Mouse (Mus musculus): ENCODE results near the gene Wnt10a. TPM values are rescaled to one million over a fixed set of nuclear protein-coding genes. Genes with fewer than 3 reads are reported as not detected.
A peak's percentile ranks its signal among the peaks of the same experiment; 100 is the strongest.
"Not testable (repeated sequence)": the region's sequence is repeated elsewhere in the genome, so short reads cannot be mapped to it uniquely, and the experiment has no call there.

Wnt10a gene
- total and polyA plus RNA-seq, 3 experiments, result 0.23 to 2.1 (median 1.2) TPM

DNA sequence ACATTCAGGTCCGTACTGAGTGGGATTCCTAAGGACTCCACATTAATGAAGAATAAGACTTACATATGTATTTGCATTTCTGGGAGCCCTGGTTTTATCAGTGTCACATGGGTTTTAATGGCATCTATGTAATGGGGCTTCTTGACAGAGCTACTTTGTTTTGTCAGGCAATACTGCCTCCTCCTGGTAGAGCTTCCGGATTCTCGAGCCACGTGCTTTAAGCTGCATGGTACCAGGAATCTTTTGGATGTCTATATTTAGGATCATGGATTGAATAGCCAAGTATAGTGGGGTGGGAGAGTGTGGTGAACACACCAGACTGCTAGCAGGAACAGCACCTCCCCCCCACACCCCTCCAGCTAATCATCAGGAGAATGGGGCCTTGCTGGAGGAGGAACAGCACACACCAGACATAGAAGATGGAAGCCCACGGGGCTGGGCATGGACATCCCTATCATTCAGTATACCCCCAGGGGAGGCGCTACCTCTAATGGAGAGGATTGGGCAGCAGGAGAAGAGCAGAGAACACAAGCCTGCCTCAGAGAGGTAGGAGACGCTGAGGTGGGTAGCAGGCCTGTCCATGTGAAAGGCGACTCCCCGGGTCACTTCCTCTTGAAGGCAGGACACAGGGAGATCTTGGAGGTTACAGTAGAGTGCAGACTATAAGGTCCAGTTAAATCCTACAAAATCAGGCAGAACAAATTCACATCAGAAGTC is 23.8 kb downstream of the Wnt10a start:
- DNase-seq, result no peak

DNA sequence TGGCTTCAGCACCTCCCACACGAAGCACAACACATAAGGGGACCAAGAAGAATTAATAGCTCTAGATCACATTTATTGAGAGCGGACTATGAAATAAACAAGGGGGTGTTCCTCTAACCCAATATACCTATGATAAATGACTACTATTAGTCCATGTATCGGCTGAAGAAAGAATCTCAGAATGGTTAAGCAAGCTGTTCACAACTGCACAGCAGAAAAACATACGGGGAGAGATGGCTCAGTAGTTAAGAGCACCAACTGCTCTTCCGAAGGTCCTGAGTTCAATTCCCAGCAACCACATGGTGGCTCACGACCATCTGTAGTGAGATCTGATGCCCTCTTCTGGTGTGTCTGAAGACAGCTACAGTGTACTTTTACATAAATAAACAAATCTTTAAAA is 24.6 kb downstream of the Wnt10a start:
- not testable (repeated sequence) for DNase-seq

DNA sequence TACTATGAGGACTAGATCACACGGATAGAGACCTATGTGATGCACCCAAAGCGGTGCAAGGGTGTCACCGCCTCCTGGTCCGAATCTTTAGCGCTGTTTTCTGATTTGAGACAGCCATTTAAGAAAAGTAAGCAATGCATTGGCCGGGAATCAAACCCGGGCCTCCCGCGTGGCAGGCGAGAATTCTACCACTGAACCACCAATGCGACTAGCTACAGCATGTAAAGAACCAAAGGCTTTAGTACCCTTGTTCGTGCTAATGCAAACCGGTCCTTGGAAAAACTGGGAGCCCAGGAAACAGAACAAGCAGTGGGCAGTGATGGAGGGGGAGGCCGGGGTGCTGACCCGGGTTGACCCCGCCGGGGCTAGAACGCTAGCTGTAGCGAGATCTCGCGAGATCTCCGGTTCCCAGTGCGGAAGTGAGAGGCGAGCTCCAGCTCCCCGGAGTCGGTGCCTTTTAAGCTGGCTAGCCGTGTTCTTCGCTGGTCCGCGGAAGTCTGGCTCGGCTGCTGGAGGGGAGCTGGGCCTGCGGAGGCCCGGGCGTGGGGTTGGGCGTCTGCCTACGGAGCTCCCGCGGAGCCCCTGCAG is 25.4 kb downstream of the Wnt10a start:
- DNase-seq, result peak; percentile 95

DNA sequence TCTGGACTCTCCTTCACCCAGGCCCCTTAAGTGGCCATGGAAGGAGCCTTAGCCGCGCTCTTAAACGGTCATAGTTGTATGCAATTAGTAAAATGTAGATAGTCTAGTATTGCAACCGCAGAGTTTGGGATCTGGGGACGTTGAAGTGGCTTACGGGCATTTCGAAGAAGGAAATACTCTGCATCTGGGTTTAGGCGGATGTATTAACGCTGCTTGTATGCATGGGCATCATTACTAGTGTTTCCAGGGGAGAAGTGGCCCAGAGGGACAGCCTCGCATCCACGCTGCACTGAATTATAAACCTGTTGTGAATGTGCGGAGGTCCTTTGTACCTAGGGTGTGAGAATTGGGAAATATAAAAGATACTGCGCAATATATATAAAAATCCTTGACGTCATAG is 25.9 kb downstream of the Wnt10a start:
- DNase-seq, result no peak

DNA sequence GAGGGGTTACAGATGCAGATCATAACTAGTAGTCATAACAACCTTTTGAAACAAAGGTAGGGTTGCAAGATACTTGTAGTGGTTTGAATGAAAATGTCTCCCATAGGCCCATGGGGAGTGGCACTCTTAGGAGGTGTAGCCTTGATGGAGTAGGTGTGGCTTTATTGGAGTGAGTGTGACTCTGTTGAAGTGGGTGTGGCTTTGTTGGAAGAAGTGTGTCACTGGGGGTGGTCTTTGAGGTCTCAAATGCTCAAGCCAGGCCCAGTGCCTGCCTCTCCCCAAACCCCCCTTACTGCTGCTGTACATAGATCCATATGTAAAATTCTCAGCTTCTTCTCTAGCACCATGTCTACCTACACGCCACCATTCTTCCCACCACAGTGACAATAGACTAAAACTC is 27.2 kb downstream of the Wnt10a start:
- no peak for DNase-seq

DNA sequence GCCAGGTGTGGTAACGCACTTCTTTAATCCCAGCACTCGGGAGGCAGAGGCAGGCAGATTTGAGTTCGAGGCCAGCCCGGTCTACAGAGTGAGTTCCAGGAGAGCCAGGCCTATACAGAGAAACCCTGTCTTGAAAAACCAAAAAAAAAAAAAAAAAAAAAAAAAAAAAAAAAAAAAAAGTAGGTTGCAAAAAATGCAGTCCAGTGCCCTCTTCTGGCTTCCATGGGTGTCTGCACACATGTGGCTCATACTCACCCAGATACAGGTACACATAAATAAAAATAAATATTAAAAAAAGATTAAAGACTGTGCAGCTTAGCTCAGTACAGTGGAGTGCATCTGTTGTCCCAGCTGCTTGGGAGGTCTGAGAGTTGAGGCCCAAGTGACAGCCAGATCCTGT is 32.3 kb downstream of the Wnt10a start:
- DNase-seq, result not testable (repeated sequence)

DNA sequence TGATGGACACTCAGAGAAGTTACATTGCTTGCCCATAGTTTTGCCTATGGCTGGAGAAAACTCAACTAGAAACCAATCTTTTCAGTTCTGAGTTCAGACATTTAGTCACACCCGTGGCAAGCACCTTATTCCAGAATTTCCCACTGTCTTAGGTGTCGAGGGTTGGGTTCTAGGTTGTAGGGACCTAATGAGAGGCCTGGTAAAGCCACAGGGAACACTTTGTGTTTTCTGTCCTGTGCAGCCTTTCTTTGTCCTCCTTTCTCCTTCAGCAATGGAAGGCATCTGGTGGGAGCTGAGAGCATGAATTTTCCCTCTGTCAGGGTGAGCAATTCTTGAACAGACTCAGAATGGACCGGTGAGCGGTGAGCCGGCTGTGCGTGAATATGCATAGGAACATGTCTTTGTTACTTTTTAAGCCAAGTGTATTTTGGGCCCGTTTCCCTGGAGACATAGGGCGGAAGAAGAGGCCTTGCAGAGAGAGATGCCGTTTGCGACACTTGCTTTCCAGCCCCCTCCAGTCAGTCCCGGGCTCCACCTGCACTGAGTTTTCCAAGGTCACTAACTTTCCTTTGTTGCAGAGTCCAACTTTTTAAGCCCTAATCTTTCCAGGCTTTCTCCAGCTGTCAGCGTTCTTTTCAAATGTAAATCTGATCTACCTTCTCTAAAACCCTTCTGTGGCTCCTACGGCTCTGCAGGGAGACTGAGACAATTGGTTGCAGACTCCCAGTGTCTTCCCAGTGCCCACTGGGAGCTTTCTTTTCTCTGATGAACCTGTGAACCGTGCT is 33.4 kb downstream of the Wnt10a start:
- no peak for DNase-seq

DNA sequence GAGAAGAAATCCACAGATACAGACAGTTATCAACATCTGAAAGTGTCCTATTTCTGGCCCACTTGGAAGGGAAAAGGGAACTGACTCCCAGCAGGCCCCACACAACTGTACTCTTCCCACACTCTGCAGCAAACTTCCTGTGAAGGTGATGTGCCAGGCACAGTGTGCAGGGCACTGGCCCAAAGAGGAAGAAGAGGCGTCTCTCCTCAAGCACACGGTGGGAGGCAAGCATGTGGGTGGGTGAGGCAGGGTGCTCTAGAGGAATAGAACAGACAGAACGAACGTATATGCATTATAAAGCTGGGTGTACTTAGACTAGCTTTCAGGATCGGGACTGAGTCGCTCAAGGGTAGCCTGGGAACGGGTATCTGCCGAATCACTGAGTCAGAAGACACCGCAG is 38.7 kb downstream of the Wnt10a start:
- no peak for DNase-seq

DNA sequence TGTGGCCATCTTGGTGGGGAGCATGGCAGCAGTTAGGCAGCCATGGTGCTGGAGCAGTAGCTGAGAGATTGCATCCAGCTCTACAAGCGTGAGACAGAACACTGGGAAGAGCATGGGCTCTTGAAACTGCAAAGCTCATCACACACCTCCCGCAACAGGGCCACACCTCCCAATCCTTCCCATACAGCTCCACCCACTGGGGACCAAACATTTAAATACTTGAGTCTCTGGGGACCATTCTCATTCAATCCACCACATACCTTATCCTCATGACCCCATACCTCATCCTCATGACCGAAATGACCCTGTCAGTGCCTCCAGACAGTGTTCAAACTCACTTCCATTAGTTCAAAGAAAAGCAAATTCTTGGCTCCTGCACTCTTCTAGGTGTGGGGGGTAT is 41.9 kb downstream of the Wnt10a start:
- no peak for DNase-seq

DNA sequence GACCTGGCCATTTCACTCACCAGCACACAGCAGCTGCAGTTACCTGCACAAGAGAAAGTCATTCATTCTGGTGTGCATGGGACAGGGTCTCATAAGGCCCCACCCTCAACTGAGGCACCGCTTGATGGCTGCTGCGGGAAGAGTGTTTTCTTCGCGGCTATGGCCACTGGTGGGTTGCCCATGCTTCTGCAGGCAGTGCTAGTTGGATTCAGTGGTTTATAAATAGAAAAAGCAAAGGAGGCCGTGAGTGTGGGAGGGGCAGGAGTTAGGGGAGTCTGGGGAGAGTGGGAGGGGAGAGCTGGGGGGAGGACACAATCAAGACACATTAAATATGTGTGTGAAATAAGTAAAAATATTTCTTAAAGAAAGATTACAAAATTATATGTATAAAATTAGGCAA is 51.8 kb downstream of the Wnt10a start:
- DNase-seq, result no peak

DNA sequence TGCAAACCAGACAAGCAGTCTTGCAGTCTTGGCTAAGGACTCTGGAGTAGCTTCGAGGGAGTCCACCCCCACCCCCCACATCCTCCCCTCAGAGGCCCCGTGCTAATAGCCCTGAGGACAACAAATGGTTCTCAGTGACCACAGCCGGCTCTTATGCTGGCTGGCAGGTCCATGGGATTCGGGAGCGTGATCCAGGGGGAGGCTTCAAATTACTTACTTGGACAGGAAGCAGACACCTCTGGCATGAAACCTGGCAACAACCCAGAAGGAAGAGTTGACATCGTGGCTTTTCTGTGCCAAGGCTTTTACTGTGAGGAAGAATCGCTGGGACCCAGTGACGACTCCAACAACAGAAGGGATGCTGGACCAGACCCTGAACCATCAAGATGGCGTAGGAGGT is 55.0 kb downstream of the Wnt10a start:
- DNase-seq, result no peak

DNA sequence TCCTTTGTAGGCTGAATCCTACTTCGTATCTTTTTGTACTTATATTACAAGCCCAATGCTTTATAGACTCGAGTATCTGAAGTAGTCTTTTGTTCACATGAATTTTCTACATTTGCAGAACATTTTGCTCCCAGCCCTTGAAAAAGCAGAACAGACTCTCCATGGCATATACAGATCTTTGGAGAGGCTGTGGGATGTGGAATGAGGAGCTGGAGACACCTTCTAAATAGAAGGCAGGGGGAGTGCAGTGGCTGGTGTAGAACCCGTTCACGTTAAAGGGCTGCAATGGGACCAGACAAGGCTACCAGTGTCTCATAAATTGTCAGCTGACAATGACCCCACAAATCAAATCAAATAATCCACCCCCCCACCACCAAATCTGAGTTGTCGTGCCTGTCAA is 57.6 kb downstream of the Wnt10a start:
- no peak for DNase-seq

DNA sequence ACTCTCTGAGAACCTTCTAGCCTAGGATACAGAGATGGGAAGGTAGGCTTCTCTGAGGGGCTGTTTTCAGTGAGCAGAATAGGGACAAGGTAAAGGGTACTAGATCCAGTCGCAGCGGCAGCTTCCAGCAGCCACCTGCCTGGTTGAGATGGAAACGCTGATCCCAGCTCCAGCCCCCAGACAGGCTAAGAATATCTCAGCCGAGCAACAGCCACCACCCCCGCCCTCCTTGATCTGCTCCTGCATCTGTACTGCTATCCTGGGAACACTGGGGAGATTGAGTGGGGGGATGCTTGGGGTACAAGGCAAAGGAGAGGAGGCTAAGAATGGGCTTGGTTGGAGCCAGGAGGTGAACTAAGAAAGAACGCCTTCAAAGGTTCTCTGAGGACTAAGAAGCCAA is 58.9 kb downstream of the Wnt10a start:
- no peak for DNase-seq

DNA sequence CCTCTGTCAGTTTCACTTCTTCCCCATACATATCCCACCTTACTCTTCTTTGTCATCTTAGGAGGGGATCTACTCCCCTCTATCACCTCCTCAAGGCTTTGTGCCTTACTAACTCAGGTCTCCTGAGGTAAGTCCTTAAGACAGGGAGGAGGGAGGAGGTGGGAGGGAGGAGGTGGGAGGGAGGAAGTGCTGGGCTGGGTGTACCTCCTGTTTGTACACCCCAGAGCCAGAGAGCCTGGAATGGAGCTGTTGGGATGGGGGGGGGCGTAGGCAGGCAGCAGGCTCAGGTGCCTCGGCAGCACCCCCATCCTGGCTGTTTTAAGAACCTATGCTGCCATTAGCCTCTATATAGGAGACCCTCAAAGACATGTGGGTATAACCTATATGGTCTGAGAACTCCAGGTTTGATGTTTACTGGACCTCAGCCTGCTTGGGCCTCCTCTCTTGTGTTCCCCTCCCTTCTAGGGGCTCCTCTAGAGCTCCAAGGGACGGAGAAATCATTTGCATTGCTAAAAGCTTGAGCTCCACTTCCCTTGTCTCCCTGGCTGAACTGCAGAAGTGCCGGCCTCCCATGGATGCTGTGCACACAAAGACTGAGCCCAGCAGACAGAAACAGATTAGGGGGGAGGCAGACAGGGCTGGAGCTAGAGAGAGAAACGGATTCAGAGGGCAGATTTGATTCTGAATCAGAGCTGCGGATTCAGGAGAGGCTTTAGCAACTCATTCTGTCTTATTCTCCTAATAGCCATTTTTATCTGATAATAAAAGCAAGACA is 59.9 kb downstream of the Wnt10a start:
- no peak for DNase-seq

Other genes starting within 250 kb of the Wnt10a start
- under 1 TPM; 0.37 to 0.79 TPM for gene Plcd4, start 248.6 kb upstream of the Wnt10a start, total RNA-seq (2021)
- gene Plcd4, start 248.6 kb upstream of the Wnt10a start, polyA plus RNA-seq (2012; rRNA removed), result 0.07 and 0.11 TPM in 2 replicates
- gene Usp37, start 247.2 kb upstream of the Wnt10a start, total RNA-seq (2021), result 10 to 100 TPM; 13.3 to 15.0 TPM
- gene Usp37, start 247.2 kb upstream of the Wnt10a start, polyA plus RNA-seq (2012; rRNA removed), result 2.5 and 4.3 TPM in 2 replicates
- gene Zfp142, start 203.3 kb upstream of the Wnt10a start, total RNA-seq (2021), result 10 to 100 TPM; 13.5 to 16.3 TPM
- 13.2 and 14.6 TPM in 2 replicates for gene Zfp142, start 203.3 kb upstream of the Wnt10a start, polyA plus RNA-seq (2012; rRNA removed)
- gene Bcs1l, start 203.2 kb upstream of the Wnt10a start, total RNA-seq (2021), result 10 to 100 TPM; 31.4 to 32.1 TPM
- 13.2 and 16.7 TPM in 2 replicates for gene Bcs1l, start 203.2 kb upstream of the Wnt10a start, polyA plus RNA-seq (2012; rRNA removed)
- gene Rnf25, start 190.1 kb upstream of the Wnt10a start, total RNA-seq (2021), result 10 to 100 TPM; 49.8 to 70.2 TPM
- gene Rnf25, start 190.1 kb upstream of the Wnt10a start, polyA plus RNA-seq (2012; rRNA removed), result 28.3 and 29.5 TPM in 2 replicates
- 1 to 10 TPM; 3.9 to 4.3 TPM for gene Stk36, start 190.1 kb upstream of the Wnt10a start, total RNA-seq (2021)
- 7.4 and 10.0 TPM in 2 replicates for gene Stk36, start 190.1 kb upstream of the Wnt10a start, polyA plus RNA-seq (2012; rRNA removed)
- gene Ttll4, start 129.8 kb upstream of the Wnt10a start, total RNA-seq (2021), result 10 to 100 TPM; 13.1 to 21.9 TPM
- 12.9 and 14.0 TPM in 2 replicates for gene Ttll4, start 129.8 kb upstream of the Wnt10a start, polyA plus RNA-seq (2012; rRNA removed)
- gene Cyp27a1, start 77.9 kb upstream of the Wnt10a start, total RNA-seq (2021), result 10 to 100 TPM; 13.1 to 16.8 TPM
- gene Cyp27a1, start 77.9 kb upstream of the Wnt10a start, polyA plus RNA-seq (2012; rRNA removed), result 8.7 and 9.5 TPM in 2 replicates
- gene Prkag3, start 42.3 kb upstream of the Wnt10a start, total RNA-seq (2021), result under 1 TPM in 1 of 2 experiments, not detected in 1; 0.17 TPM
- 0.20 and 0.26 TPM in 2 replicates for gene Prkag3, start 42.3 kb upstream of the Wnt10a start, polyA plus RNA-seq (2012; rRNA removed)
- 1 to 10 TPM; 2.3 to 5.7 TPM for gene Wnt6, start 19.6 kb upstream of the Wnt10a start, total RNA-seq (2021)
- gene Wnt6, start 19.6 kb upstream of the Wnt10a start, polyA plus RNA-seq (2012; rRNA removed), result 11.5 and 17.1 TPM in 2 replicates
- 1 to 10 TPM; 3.1 to 4.6 TPM for gene Cdk5r2, start 63.4 kb downstream of the Wnt10a start, total RNA-seq (2021)
- gene Cdk5r2, start 63.4 kb downstream of the Wnt10a start, polyA plus RNA-seq (2012; rRNA removed), result 8.7 and 11.6 TPM in 2 replicates
- gene Fev, start 93.9 kb downstream of the Wnt10a start, total RNA-seq (2021), result 1 to 10 TPM; 1.3 to 2.0 TPM
- 1.8 and 3.1 TPM in 2 replicates for gene Fev, start 93.9 kb downstream of the Wnt10a start, polyA plus RNA-seq (2012; rRNA removed)
- gene Cryba2, start 101.6 kb downstream of the Wnt10a start, total RNA-seq (2021), result 1 to 10 TPM in 1 of 2 experiments, under 1 TPM in 1; 0.52 to 1.8 TPM
- gene Cryba2, start 101.6 kb downstream of the Wnt10a start, polyA plus RNA-seq (2012; rRNA removed), result 0.55 and 0.85 TPM in 2 replicates
- gene Cfap65, start 144.1 kb downstream of the Wnt10a start, total RNA-seq (2021), result under 1 TPM in 1 of 2 experiments, not detected in 1; 0.07 TPM
- gene Cfap65, start 144.1 kb downstream of the Wnt10a start, polyA plus RNA-seq (2012; rRNA removed), result 0.02 and 0.04 TPM in 2 replicates
- under 1 TPM in 1 of 2 experiments, not detected in 1; 0.31 TPM for gene Ihh, start 160.2 kb downstream of the Wnt10a start, total RNA-seq (2021)
- 0.03 and 0.32 TPM in 2 replicates for gene Ihh, start 160.2 kb downstream of the Wnt10a start, polyA plus RNA-seq (2012; rRNA removed)